Mouse (Mus musculus) C2C12 (cell line): ENCODE results near the gene Rps28.
A peak's percentile ranks its signal among the peaks of the same experiment; 100 is the strongest.

Experiments
- CTCF ChIP-seq: IDR thresholded peaks from one replicate; pipeline ENCODE4 v1.5.1; 2011; ENCODE audit not compliant: control insufficient read depth, insufficient read depth, insufficient read length
- MYOG ChIP-seq: IDR thresholded peaks from one replicate; pipeline ENCODE4 v1.6.1; 2011; ENCODE audit not compliant: control insufficient read depth, insufficient read length; ENCODE audit errors: extremely low read depth
- USF1 ChIP-seq: IDR thresholded peaks from one replicate; pipeline ENCODE4 v1.6.1; 2011; ENCODE audit warnings: low read depth, mild to moderate bottlenecking, control low read depth, moderate library complexity

- TF ChIP-seq CTCF, result peak; percentile 55
- no peak for TF ChIP-seq MYOG
- TF ChIP-seq USF1, result no peak
Measured at GRCm38 (mm10) chr17:33826850-33827249, 2.5 kb upstream of the Rps28 start.
